ENCODE assay signal across 12 mouse cellular contexts in genomic region chr5:118079354-118079753, GRCm38 (mm10). TPM values are rescaled to one million over a fixed set of nuclear protein-coding genes. Genes with fewer than 3 reads are reported as not detected.
DNase-seq lines count a peak whose midpoint lies in the region; ATAC-seq and TF ChIP-seq lines count a peak whose summit lies in the region.
"Had no signal": no experiment of that assay in that cellular context is flagged by ENCODE, and none has a peak within 500 bp of the region (broad histone marks: within the 10 kb centered on the region; RNA-seq: fewer than 3 reads in every experiment).

No protein-coding gene starts in this region.

- H3K79me3 ChIP-seq in C2C12 (ENCODE audit: low read depth): no peaks in the 10 kb centered on the region

- H3K27me3 ChIP-seq in C2C12 (ENCODE audit: control insufficient read depth, insufficient read depth, insufficient read length): no peaks in the 10 kb centered on the region
- no peaks in the 10 kb centered on the region for H3K27me3 ChIP-seq in forebrain, embryonic 12.5 days
- no peaks in the 10 kb centered on the region for H3K27me3 ChIP-seq in midbrain, embryonic 14.5 days (ENCODE audit: control insufficient read depth, insufficient read depth, low read length)

- peak overlapping the region; percentile 35 for H3K27ac ChIP-seq in gastrocnemius, adult 2 months
- H3K27ac ChIP-seq in forebrain, embryonic 12.5 days: peak overlapping the region; percentile 77
- H3K27ac ChIP-seq in midbrain, embryonic 14.5 days (replicated peaks; ENCODE audit: low read depth, low read length): peak overlapping the region; percentile 69
- H3K27ac ChIP-seq: liver, embryonic 14.5 days had no signal

- TF ChIP-seq CTCF in gastrocnemius, adult 2 months (IDR thresholded peaks at IDR 0.05): no peak
- TF ChIP-seq CTCF in C2C12 (IDR thresholded peaks at IDR 0.05; ENCODE audit: control insufficient read depth, insufficient read depth, insufficient read length): no peak

- no peak overlapping the region for H3K4me3 ChIP-seq in gastrocnemius, adult 2 months
- no peak overlapping the region for H3K4me3 ChIP-seq in C2C12 (ENCODE audit: insufficient read depth, poor library complexity, severe bottlenecking)
- H3K4me3 ChIP-seq in forebrain, embryonic 12.5 days (replicated peaks): no peak overlapping the region
- H3K4me3 ChIP-seq in midbrain, embryonic 14.5 days (replicated peaks; ENCODE audit: low read depth, low read length): no peak overlapping the region

- no peak overlapping the region for H3K4me2 ChIP-seq in forebrain, embryonic 12.5 days
- H3K4me2 ChIP-seq in midbrain, embryonic 14.5 days (ENCODE audit: low read length): peak overlapping the region; percentile 29

- ATAC-seq in forebrain, embryonic 12.5 days (ENCODE audit: low FRiP score): no peak
- peak; percentile 8; the same call in 1 of the 2 replicates for ATAC-seq in midbrain, embryonic 14.5 days (ENCODE audit: low FRiP score, low TSS enrichment)
- ATAC-seq in activated CD4-positive, CD25-positive, alpha-beta regulatory T cell, adult 4 months: no peak

- H3K9me3 ChIP-seq in forebrain, embryonic 12.5 days: no peaks in the 10 kb centered on the region
- no peaks in the 10 kb centered on the region for H3K9me3 ChIP-seq in midbrain, embryonic 14.5 days (ENCODE audit: control insufficient read depth, low read length)

- no peak overlapping the region for H3ac ChIP-seq in C2C12 (ENCODE audit: control insufficient read depth, insufficient read length, low read depth)

- intact Hi-C loops in gastrocnemius, adult 2 months (cut with DNase I): no loop called here

- no peak for DNase-seq in gastrocnemius, adult 2 months
- DNase-seq in gastrocnemius, adult 8-10 months (ENCODE audit: low spot score in 2 of 2): no peak
- DNase-seq in midbrain, embryonic 14.5 days: peak; percentile 64
- no peak for DNase-seq in spleen, postnatal 4 days (ENCODE audit: low spot score in 2 of 2)
- no peak for DNase-seq in urinary bladder, adult 2 months (ENCODE audit: low spot score)
- DNase-seq: cerebellum, adult 11 months; kidney, postnatal 4 days had no signal

- peaks cover 45% of the 10 kb centered on the region for H3K36me3 ChIP-seq in C2C12 (ENCODE audit: control insufficient read depth, insufficient read depth)
- peaks cover 27% of the 10 kb centered on the region for H3K36me3 ChIP-seq in forebrain, embryonic 12.5 days (replicated peaks)
- H3K36me3 ChIP-seq in midbrain, embryonic 14.5 days (ENCODE audit: control insufficient read depth, insufficient read depth, low read length): peaks cover 26% of the 10 kb centered on the region

- H3K9ac ChIP-seq in forebrain, embryonic 12.5 days: no peak overlapping the region
- H3K9ac ChIP-seq in midbrain, embryonic 14.5 days (replicated peaks; ENCODE audit: low read length): no peak overlapping the region
- H3K9ac ChIP-seq: liver, embryonic 14.5 days had no signal

- H3K79me2 ChIP-seq in C2C12 (ENCODE audit: control insufficient read depth, insufficient read depth): no peaks in the 10 kb centered on the region

- 22% methylated on average over 6 of the region's 6 CpGs for WGBS in forebrain, embryonic 12.5 days
- WGBS in midbrain, embryonic 14.5 days: 13% methylated on average over 6 of the region's 6 CpGs

- H3K4me1 ChIP-seq in forebrain, embryonic 12.5 days: peaks cover 81% of the 10 kb centered on the region
- H3K4me1 ChIP-seq in midbrain, embryonic 14.5 days (ENCODE audit: control insufficient read depth, insufficient read depth, low read length): peaks cover 44% of the 10 kb centered on the region

TF ChIP-seq in C2C12, 6 proteins besides CTCF, POLR2A, EP300 and RAD21:
- no peak for TF ChIP-seq MYOG (IDR thresholded peaks at IDR 0.05; ENCODE audit: control insufficient read depth, extremely low read depth, insufficient read length)
- TF ChIP-seq FOSL1 (IDR thresholded peaks at IDR 0.05; ENCODE audit: insufficient read depth, low read length, poor library complexity, severe bottlenecking): peak; percentile 35
- no peak for TF ChIP-seq USF1 (IDR thresholded peaks at IDR 0.05; ENCODE audit: low read depth)
- no peak for TF ChIP-seq CEBPB (IDR thresholded peaks at IDR 0.05; ENCODE audit: low read depth)
- TF ChIP-seq MYOD1 (IDR thresholded peaks at IDR 0.05; ENCODE audit: control insufficient read depth, insufficient read length, low read depth): peak; percentile 83
- TF ChIP-seq MAX (IDR thresholded peaks at IDR 0.05): no peak

RNA-seq across cellular contexts. Expression of gene Tesc, which starts 51.8 kb away (rescaled TPM):
- total RNA-seq in gastrocnemius, adult 2 months (2021): under 1 TPM; 0.59 to 0.64 TPM
- 1 to 10 TPM in 1 of 4 experiments, under 1 TPM in 2, not detected in 1; 0.41 to 1.3 (median 0.75) TPM for total RNA-seq in gastrocnemius, adult 8-10 months (2022)
- 0.06 TPM for polyA plus RNA-seq in C2C12 (2012; fragmentation: generic; extraction: Trizol)
- 4.7 and 6.3 TPM in 2 replicates for polyA plus RNA-seq in forebrain, embryonic 12.5 days (2016; fragmentation: Nextera tagmentation; extraction: Ambion mirVana)
- polyA plus RNA-seq in midbrain, embryonic 14.5 days (2014; fragmentation: Nextera tagmentation; extraction: Ambion mirVana): 4.4 and 4.9 TPM in 2 replicates
- polyA plus RNA-seq in activated CD4-positive, CD25-positive, alpha-beta regulatory T cell, adult 4 months (2017; shearing (Covaris generic)): 1 to 10 TPM; 6.5 to 7.7 TPM
- 1.5 and 2.0 TPM in 2 replicates for polyA plus RNA-seq in urinary bladder, adult 2 months (2012; rRNA removed)
- total RNA-seq: hematopoietic stem cell, adult 5-6 weeks had no signal
